Mouse (Mus musculus) megakaryocyte, embryonic 14.5 days (primary cell): ENCODE data around the gene Gm20388.

ENCODE experiments used
- FLI1 ChIP-seq: IDR thresholded peaks from 2 replicates; pipeline ENCODE4 v1.6.1; 2012; ENCODE audit warnings: low read length, inconsistent platforms, mixed read lengths
- GATA1 ChIP-seq: IDR thresholded peaks from 3 replicates; pipeline ENCODE4 v1.6.1; 2012; ENCODE audit warnings: mixed read lengths, low read length, inconsistent platforms, borderline replicate concordance

DNA sequence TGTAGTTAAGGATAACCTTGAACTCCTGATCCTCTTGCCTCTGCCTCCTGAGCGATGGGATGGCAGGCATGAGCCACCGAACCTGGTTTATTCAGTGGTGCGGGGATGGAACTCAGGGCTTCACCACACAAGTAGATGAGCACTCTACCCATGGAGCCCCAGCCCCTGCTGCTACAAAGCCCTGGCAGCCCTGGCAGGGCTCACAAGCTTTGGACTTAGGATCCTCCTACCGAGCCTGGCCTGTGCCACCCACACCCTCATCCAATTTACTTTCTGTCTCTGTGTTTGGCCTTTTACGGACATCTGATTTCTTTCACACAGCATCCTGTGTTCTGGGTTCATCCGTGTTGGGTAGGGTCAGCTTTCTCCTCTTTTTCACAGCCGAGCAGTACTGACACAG lies 406.1 kb downstream of the Gm20388 start:
- TF ChIP-seq FLI1: no peak
- no peak for TF ChIP-seq GATA1
